Mouse (Mus musculus): ENCODE results near the gene Samd11. TPM values are rescaled to one million over a fixed set of nuclear protein-coding genes. Genes with fewer than 3 reads are reported as not detected.
A peak's percentile ranks its signal among the peaks of the same experiment; 100 is the strongest.

Gene Samd11
- total RNA-seq, 1 experiment from 2014 or later: not detected

DNA sequence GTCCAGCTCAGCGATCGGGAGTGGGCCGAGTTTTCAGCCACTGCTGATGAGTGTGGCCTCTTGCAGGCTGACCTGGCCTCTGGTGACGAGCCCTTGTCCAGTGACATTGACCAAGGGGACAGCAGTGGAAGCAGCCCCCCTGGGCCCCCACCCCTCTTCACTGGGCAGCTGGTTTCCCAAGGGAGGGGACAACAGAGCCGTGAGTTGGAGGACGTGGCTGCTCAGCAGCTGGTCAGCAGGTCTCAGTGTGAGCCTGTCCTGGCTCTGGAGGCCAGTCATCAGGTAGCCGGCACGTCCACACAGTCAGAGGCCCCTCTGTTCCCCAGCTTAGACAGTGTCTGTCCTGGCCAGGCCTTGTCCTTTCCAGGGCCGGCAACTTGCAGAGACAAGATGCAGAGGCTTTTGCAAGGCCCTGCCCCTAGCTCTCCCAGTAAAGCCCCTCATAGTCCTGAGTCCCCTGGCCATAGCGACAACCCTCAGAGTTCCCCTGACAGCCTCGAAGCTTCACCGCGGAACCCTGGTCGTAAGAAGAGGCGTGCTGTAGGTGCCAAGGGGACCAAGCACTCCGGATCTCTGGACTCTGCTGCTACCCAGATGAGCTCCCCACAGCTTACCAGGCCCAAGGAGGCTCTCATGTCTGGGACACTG lies 38.3 kb downstream of the Samd11 start:
- no peak for ATAC-seq (ENCODE audit: extremely low read depth, insufficient number of reproducible peaks, low FRiP score, poor library complexity, severe bottlenecking)

DNA sequence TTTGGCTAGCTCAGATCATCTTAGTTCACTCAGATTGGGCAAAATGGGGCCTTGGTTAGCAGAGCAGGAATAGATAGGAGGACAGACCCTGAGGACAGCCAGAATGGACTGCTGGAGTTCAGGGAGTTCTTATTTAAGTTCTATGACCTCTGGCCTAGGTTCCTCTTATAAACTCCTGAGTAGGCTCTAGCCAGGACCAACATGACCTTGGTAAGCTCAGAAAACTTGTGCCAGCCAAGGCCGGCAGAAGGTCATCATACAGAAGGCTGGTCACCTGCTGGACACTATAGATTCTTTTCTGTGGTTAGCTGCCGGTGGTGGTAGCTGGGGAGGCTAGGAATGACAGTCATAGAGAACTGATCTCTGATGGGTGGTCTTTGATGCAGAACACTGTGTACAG lies 39.3 kb downstream of the Samd11 start:
- no peak for ATAC-seq (ENCODE audit: extremely low read depth, insufficient number of reproducible peaks, low FRiP score, poor library complexity, severe bottlenecking)

DNA sequence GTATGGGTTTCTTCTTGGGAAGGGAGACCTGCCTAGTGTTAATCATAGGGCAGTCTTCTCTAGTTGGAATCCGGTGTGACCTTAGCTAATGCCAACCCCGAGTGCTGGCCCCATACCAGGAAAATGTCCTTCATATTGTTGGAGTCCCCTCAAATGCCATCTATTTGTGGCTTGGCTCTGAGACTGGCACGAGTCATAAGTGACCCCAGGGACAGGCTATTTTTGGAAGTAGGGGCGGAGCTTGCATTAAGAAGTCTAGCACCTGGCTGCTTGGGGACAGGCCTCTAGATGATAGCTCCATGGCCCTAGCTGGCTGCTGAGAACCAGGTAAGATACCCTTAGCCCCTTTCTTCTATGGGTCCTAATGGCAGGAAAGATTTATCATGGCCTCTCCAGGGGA lies 39.8 kb downstream of the Samd11 start, which contains the start of gene Perm1:
Perm1 (plus strand) TSS at position 220 of the 400 bp plus-strand sequence.
- no peak for ATAC-seq (ENCODE audit: extremely low read depth, insufficient number of reproducible peaks, low FRiP score, poor library complexity, severe bottlenecking)

DNA sequence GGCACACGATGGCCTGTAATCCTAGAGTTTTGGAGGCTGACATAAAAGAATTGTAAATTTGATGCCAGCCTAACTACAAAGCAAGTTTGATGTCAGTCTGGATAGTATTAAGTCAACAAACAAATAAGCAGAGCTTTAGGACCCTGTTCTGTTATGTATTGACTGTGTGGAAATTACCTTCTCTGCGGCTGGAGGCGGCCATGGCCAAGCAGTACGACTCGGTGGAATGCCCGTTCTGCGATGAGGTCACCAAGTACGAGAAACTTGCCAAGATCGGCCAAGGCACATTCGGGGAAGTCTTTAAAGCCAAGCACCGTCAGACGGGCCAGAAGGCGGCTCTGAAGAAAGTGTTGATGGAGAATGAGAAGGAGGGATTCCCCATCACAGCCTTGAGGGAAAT lies 42.3 kb downstream of the Samd11 start:
- no peak for ATAC-seq (ENCODE audit: extremely low read depth, insufficient number of reproducible peaks, low FRiP score, poor library complexity, severe bottlenecking)

DNA sequence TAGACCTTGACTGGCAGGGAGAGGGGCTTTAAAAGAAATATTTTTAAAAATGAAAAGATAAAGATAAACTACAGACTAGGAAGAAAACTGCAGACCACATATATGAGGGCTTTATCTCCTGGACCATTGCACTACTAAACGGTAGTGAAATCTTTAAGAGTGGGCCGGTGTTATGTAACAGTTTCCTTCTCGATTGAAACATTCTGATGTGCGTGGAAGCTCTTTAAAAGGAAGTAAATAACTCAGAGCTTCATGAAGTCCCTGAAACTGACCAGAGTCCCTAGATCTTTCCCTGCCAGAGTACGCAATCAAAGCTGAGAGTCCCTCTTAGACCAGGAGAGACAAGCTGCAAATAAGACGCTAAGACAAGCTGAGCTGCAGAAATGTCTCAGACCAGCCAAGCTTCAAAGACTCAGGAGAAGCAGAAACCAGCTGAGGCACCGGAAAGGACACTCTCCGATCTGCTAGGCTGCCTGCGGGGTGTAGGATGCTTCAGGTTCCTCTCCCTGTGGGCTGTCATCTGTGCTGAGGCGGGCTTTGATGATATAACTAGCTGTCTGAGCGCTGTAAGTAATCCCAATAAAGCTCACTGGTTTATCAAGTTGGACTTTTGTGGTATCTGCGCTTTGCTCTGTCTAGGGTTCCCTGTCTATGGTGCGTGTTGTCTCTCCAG lies 45.4 kb downstream of the Samd11 start:
- 0 out of 2 replicates have a peak, but pooled peaks have one; percentile 18 for ATAC-seq (ENCODE audit: extremely low read depth, insufficient number of reproducible peaks, low FRiP score, poor library complexity, severe bottlenecking)

DNA sequence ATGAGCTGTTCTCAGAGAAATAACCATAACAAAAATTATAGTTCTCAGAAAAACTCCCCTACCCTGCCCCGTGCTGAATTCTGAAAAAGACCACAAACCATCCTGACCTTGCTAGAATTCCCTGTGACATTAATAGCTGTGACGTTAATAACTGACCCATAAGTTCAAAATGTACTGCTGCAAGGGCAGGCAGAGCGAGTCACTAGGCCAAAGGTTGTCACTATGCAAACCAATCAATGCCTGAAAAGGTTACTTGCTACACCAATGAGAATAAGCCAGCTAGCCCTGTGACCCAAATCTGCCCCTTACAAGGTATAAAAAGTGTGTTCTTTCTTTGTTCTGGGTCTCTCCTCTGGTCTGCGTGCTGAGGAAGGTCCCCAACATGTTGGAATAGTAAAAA lies 46.6 kb downstream of the Samd11 start:
- ATAC-seq (ENCODE audit: extremely low read depth, insufficient number of reproducible peaks, low FRiP score, poor library complexity, severe bottlenecking): no peak

DNA sequence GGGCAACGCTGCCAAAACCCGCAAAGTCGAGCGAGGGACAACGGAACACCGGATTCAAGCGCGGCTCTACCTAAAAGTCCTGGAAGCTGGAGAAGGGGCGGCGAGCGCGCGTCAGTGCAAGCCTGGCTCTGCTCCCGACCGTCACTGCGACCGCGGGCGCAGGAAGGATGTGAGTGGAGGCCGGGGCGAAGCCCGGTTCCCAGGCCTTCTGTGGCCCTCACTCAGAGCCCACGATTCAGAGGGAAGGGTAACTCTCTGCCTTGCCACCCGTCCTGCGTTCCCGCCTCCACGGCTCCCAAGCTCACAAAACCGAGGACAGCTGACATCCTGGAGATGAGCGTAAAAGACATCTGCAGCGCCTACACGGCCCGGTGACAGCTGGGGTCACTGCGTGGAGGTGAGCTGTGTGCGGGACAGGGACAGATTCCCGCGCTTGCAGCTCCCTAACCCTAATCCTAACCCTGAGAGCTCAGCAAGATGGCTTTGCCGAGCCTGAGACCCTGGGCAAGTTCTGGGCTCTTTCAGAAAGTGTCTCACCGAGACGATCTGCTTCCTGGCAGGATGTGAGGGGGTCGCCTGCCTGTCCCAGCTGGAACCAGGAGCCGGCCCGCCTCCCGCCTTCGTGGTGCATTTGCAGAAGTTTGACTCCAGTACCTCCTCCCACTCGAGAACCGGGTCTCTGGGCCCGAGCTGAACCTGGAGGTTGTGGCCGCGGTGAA lies 51.9 kb downstream of the Samd11 start:
- ATAC-seq (ENCODE audit: extremely low read depth, insufficient number of reproducible peaks, low FRiP score, poor library complexity, severe bottlenecking): no peak

DNA sequence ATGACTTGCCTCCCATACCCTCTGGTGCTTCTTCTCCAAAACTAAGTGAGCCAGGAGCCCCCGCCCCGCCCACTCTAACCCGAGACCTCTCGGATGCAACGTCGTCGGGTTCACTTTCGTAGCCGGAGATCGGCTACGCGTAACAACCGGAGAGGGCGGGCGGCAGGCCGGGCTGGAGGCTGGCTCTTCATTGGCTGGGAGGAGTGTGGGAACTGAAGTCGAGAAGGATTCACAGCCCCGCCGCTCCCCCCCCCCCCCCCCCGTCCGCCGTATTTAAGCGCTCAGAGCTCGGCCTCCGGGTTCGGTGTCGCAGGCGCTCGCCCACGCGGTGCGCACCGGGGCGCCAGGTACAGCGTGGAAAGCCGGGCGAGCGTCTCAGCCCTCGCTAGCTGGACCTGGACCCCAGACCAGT lies 52.5 kb downstream of the Samd11 start, which contains the start of gene AW011738:
AW011738 (plus strand) TSS at position 304 of the 412 bp plus-strand sequence.
- ATAC-seq (ENCODE audit: extremely low read depth, insufficient number of reproducible peaks, low FRiP score, poor library complexity, severe bottlenecking): peak; percentile 81

DNA sequence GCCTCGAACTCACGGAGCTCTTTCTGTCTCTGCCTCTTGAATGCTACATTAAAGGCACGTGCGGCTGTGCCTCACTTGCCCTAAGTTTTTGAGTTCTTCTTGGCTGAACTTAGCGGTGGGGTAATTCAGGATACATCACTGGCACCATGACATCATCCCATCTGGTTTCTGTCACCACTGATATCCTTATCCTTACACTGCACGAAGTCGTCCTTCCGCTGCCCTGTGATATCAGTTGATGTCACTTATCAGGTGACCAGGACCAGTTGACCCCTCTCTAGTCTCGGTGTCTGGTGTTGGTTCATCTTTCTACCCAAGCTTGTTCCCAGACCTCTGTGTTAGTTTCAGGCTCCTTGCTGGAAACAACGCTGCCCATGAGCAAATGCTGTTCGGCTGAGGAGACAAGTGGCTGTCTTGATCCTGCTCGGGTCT lies 53.0 kb downstream of the Samd11 start:
- no peak for ATAC-seq (ENCODE audit: extremely low read depth, insufficient number of reproducible peaks, low FRiP score, poor library complexity, severe bottlenecking)

DNA sequence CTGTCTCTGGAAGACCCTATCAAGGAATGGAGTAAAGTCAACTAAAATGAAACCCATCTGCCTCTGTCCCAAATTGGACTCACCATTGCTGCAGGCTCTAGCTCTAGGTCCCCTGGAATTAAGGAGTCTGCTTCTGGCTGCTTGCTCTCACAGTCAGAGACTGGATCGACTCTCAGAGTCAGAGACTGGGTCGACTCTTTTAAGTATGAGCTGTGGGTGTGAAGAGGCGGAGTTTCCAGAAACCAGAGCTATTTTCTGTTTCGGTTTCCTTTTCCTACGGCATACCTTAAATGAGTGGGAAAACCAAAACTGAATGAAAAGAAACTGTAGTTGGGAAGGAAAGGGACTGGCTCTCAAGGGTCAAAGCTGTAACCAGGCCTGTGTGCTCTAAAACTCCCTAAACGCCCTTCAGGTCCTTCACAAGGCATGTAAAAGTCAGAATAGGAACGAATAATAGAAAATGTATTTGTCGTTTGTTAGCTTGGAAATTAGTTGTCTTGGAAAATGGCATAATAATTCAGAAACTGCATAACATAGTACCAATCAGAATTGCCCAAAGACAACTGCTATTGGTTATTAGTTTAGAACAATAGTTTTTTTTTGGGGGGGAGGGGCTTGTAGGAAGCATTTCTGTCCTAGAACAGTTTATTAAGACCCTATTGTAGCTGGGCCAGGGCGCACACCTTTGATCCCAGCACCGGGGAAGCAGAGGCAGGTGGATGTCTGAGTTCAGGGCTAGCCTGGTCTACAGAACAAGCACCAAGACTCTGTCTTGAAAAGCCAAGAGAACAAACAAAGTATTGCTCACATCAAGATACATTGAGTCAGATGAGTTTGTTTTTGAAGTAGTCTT lies 54.6 kb downstream of the Samd11 start, which contains the start of gene Isg15:
Isg15 (minus strand) TSS at position 196 of the 853 bp plus-strand sequence.
- peak; percentile 20; the same call in 1 of the 2 replicates for ATAC-seq (ENCODE audit: extremely low read depth, insufficient number of reproducible peaks, low FRiP score, poor library complexity, severe bottlenecking)

DNA sequence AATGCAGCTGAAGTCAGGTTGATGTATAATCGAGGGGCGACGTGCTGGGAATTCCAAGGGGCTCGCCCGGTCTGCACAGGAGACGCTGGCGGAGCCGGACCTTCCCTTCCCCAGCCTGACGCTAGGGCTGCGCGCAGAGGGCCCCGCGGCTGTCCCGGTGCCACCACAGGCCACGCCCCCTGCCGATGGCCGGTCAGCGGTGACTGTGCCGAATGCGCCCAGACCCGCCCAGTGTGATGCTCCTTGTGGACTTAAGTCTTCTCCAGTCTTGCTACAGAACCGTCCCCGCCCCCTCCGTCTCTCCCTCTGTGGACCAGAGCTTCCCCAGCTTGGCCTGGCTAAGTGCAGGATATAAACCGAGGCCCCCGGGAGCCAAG lies 57.6 kb downstream of the Samd11 start:
- peak; percentile 88 for ATAC-seq (ENCODE audit: extremely low read depth, insufficient number of reproducible peaks, low FRiP score, poor library complexity, severe bottlenecking)

DNA sequence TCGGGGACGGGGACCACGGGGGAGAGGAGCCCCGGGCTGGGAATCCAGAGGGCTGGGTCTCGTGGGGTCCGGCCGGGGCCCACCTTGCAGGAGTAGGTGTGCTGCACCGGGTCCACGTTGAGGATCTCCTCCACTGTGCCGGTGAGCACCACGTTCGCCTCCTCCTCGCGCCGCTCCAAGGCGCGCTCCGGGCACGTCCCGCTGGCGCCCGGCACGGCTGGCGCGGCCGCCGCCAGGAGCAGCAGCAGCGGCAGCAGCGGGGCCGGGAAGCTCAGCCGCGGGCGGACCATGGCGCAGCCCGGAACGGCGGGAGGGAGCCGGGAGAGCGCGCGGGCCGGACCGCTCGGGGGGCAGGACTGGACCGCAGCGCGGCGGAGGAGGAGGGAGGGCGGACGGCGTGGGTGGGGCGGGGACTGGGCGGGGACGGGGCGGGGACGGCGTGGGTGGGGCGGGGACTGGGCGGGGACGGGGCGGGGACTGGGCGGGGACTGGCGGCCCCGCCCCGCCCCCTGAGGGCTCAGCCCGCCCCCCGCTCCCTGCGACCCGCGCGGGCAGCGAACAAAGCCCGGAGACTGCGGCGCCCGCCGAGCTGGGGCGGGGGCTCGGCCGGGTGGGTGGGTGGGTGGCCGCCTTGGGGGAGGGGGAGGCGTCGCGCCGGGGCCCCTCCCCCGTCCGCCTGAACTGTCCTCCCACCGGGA lies 58.2 kb downstream of the Samd11 start, which contains the start of gene Agrn:
Agrn (minus strand) TSS at position 358 of the 698 bp plus-strand sequence.
- peak; percentile 31; the same call in 1 of the 2 replicates for ATAC-seq (ENCODE audit: extremely low read depth, insufficient number of reproducible peaks, low FRiP score, poor library complexity, severe bottlenecking)

Other genes with a start within 250 kb of the Samd11 start
- gene Tnfrsf4, start 241.8 kb downstream of the Samd11 start, total RNA-seq (2017): 2.6 and 7.6 TPM in 2 replicates
- 18.5 and 22.1 TPM in 2 replicates for gene Tnfrsf18, start 229.5 kb downstream of the Samd11 start, total RNA-seq (2017)
- gene Ttll10, start 196.2 kb downstream of the Samd11 start, total RNA-seq (2017): not detected in 2 replicates
- gene 9430015G10Rik, start 145.7 kb downstream of the Samd11 start, total RNA-seq (2017): 32.6 and 33.3 TPM in 2 replicates
- 0.25 and 0.58 TPM in 2 replicates for gene Rnf223, start 125.1 kb downstream of the Samd11 start, total RNA-seq (2017)
- 7.9 and 9.8 TPM in 2 replicates for gene Agrn, start 58.2 kb downstream of the Samd11 start, total RNA-seq (2017)
- 30.3 and 40.1 TPM in 2 replicates for gene Isg15, start 54.8 kb downstream of the Samd11 start, total RNA-seq (2017)
- gene AW011738, start 52.4 kb downstream of the Samd11 start, total RNA-seq (2017): 17.6 and 20.4 TPM in 2 replicates
- 1.4 and 1.7 TPM in 2 replicates for gene Perm1, start 39.8 kb downstream of the Samd11 start, total RNA-seq (2017)
- gene Plekhn1, start 20.8 kb downstream of the Samd11 start, total RNA-seq (2017): 22.8 and 23.6 TPM in 2 replicates
- 58.7 and 59.8 TPM in 2 replicates for gene Noc2l, start 19.6 kb downstream of the Samd11 start, total RNA-seq (2017)
- not detected in 2 replicates for gene Vmn2r-ps159, start 75.4 kb upstream of the Samd11 start, total RNA-seq (2017)